Mouse (Mus musculus): Measurements from ENCODE around the gene Slc30a3.
A peak's percentile ranks its signal among the peaks of the same experiment; 100 is the strongest.

Gene Slc30a3

GRCm38 (mm10) chr5:31108000-31108490, at the start of gene Slc30a3:
Gene Slc30a3, minus strand, starts transcription at chr5:31108237.
- DNase-seq (ENCODE audit: low spot score): no peak

DNA sequence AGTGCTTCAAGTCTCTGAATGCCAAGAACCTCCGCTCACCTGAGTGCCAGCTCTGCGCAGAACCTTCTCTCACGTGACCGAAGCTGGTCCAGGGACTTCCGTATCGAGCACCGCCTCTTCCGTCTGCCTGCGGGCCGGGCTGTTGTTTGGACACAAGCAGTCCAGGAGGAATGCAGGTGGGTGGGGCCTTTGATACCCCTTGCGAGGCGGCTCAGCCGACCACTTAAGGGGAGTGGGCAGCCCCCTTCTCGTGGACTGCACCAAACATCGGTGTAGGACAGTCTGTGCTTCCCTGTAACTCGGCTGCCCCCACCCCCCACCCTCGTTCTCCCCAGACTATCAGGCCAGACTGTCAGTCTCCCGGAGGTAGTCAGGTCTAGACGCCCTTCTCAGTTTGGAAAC, 46.1 kb upstream of the Slc30a3 start, which contains the start of gene Mpv17:
Gene Mpv17, minus strand, starts transcription at position 100 of the 402 bp plus-strand sequence.
- DNase-seq (ENCODE audit: low spot score): peak; percentile 86

DNA sequence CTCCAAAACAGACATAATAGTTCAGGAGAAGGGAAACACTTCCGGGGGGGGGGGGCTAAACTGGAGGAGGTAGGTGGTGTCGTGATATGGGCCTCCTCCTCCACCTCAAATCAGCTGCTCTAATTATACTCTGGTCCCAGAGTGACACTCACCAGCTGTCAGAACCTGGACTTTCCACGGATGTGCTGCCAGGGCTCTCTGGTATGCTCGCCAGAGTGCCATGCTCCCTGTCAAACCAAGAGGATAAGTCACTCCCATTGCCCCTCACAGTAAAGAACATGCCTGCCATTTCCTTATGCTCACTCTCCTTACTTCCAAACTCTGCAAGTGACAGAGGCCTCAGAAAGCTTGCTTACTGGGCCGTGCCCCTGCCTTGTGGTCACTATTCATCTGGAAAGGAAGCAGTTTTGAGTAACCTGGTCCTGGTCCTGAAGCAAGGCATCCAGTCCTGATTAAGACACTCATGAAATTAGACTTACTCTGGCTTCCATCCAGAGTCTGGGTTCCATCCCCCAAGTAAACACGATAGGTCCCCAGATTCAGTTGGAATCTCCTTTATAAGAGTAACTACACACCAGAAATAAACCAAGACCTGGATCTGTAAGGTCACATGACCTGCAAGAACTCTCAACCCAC, 45.6 kb upstream of the Slc30a3 start:
- no peak for DNase-seq (ENCODE audit: low spot score)

- no peak for DNase-seq (ENCODE audit: low spot score)
These were observed 43.7 kb upstream of the Slc30a3 start for GRCm38 (mm10) chr5:31151746-31152145.

GRCm38 (mm10) chr5:31149781-31150180, 41.7 kb upstream of the Slc30a3 start:
- no peak for DNase-seq (ENCODE audit: low spot score)

GRCm38 (mm10) chr5:31138968-31139425, 31.0 kb upstream of the Slc30a3 start:
- no peak for DNase-seq (ENCODE audit: low spot score)

- no peak for DNase-seq (ENCODE audit: low spot score)
These were observed 30.4 kb upstream of the Slc30a3 start, which contains the start of gene Ucn for GRCm38 (mm10) chr5:31138241-31138967. Gene Ucn, minus strand, starts transcription at chr5:31138829.

GRCm38 (mm10) chr5:31137658-31138057, 29.6 kb upstream of the Slc30a3 start:
- no peak for DNase-seq (ENCODE audit: low spot score)

DNA sequence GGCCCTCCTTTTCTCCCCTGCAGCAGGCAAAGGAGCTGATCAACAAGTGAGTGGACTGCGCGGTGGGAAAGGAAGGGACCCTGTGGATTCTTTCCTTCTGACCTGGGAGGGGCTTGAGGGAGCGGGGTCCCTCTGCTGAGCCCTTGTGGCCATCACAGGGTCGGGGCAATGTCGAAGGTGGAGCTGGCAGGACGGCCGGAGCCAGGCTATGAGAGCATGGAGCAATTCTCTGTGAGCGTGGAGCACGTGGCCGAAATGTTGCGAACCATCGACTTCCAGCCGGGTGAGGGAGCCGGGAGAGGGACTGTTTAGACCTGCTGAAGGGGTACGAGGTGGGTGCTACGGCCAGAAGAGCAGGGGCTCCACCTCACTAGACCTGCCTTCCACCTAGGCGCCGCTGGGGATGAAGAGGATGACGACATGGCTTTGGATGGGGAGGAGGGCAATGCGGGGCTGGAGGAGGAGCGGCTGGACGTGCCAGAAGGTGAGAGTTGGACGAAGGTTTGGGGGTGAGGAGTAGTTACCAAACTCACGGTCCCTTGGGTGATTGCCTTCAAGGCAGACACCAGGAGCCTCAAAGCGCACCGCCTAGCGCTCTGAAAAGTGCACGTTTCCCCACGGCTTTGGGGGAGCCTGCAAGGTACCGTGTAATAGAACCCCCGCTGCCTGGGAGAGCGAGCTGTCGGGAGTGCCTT, 28.8 kb upstream of the Slc30a3 start:
- no peak for DNase-seq (ENCODE audit: low spot score)

DNA sequence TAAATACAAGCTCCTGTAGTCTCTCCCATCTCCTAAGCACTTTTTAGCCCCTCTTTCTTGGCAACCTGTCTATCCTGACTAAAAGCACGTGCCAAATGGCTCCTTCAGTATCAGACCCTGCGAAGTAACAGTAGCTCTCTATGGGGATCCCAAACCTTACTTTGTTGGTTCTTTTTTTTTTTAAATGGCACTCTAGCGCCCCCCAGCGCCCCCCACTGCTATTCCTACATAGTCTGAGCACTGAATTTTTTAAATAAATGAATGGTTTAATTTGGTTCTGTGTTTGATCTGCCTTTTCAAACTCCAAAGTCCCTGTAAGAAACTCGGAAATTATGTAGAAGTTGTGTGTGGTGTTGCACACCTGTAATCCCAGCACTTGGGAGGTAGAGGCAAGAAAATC, 18.0 kb upstream of the Slc30a3 start:
- no peak for DNase-seq (ENCODE audit: low spot score)

GRCm38 (mm10) chr5:31123481-31123880, 15.4 kb upstream of the Slc30a3 start:
- no peak for DNase-seq (ENCODE audit: low spot score)

GRCm38 (mm10) chr5:31121111-31121510, 13.1 kb upstream of the Slc30a3 start:
- DNase-seq (ENCODE audit: low spot score): peak; percentile 26

- DNase-seq (ENCODE audit: low spot score): no peak
These were observed 8.9 kb upstream of the Slc30a3 start for GRCm38 (mm10) chr5:31116912-31117311.

DNA sequence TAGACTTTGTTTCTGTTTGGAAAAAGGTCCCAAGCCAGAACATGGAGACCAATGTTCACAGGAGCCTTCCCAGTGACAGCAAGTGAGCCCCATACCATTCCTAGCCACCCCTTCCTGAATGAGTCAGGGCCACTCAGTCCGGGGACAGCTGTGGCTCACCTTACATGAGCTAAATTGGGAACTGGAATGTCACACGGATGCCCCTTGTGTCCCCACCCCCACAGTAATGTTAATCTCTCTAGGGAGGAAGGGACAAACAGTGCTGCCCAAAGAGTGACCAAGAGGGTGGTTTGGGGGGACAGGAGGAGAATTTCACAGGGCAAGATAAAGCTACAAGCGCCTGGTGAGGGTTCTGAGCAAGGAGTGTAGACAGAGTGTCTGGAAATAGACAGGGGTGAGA, 8.3 kb upstream of the Slc30a3 start, which contains the start of gene Trim54:
Gene Trim54, plus strand, starts transcription at position 359 of the 400 bp plus-strand sequence.
- DNase-seq (ENCODE audit: low spot score): no peak

DNA sequence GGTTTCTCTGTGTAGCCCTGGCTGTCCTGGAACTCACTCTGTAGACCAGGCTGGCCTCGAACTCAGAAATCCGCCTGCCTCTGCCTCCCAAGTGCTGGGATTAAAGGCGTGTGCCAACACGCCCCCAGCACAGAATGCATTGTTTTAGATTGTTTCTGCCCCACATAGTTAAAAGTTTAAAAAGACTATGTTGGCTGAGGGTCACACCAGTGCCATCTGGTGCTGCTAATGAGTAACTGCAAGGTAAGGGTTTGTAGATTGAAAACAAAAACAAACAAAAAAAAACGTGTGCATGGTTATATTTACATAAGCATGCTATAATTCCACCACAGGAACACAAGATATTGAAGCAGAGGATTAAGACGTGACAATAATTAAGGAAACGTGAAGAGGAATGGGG, 2.7 kb upstream of the Slc30a3 start:
- no peak for DNase-seq (ENCODE audit: low spot score)

GRCm38 (mm10) chr5:31105814-31106335, 2.2 kb downstream of the Slc30a3 start, which contains the start of gene Dnajc5g:
Gene Dnajc5g, plus strand, starts transcription at chr5:31106285.
- no peak for DNase-seq (ENCODE audit: low spot score)

DNA sequence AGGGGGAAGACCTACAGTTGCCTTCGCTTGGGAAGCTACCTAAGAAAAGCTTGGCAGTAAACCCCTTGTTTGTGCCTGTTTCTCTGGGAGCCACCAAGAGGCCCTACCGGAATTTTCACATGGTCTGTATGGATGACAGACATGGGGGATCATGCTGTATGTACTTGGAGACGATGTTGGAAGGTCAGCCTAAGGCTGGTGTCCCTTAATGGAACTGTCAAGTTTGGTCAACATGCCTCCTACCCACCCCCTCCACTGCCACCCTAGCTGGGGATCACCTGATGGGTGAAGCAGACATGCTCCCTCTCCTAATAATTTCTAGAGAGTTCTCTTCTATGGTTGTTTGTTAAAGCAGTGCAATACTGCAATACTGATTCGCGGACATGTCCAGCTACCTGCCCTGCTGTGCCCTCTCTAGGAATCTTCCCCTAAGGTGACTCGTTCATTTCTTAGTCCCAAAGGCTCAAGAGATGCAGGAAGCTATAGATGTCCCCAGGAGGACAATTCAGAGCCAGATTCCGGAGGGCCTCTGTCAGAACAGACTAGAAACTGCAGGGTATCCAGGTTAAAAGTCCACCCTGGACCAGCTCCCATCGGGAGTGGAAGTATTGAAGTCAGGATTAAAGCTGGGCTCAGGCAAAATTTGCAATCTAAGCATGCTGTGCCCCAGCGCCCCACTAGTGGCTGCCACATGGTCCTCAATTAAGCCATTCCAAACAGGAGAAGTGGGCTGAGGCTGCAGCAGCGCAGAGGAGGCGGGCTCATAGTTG, 12.1 kb downstream of the Slc30a3 start:
- DNase-seq (ENCODE audit: low spot score): no peak

- no peak for DNase-seq (ENCODE audit: low spot score)
These were observed 13.0 kb downstream of the Slc30a3 start for GRCm38 (mm10) chr5:31094799-31095691.

- no peak for DNase-seq (ENCODE audit: low spot score)
These were observed 13.8 kb downstream of the Slc30a3 start for GRCm38 (mm10) chr5:31094100-31094798.

All from left cerebral cortex, adult 11 months (tissue).